Mouse (Mus musculus): Measurements from ENCODE around the gene Cbr1.
"Not testable (repeated sequence)": the region's sequence is repeated elsewhere in the genome, so short reads cannot be mapped to it uniquely, and the experiment has no call there.

The Cbr1 gene

GRCm38 (mm10) chr16:93597551-93597950 lies 8.1 kb upstream of the Cbr1 start:
- DNase-seq (ENCODE audit: extremely low read depth, low read depth), result no peak

GRCm38 (mm10) chr16:93599461-93599860 lies 6.2 kb upstream of the Cbr1 start:
- no peak for DNase-seq (ENCODE audit: extremely low read depth, low read depth)

GRCm38 (mm10) chr16:93603439-93604212 lies 2.0 kb upstream of the Cbr1 start, which contains the start of gene Setd4:
Setd4 (minus strand) TSS chr16:93604063.
- peak; percentile 85 for DNase-seq (ENCODE audit: extremely low read depth, low read depth)

GRCm38 (mm10) chr16:93604481-93604969 lies 1.1 kb upstream of the Cbr1 start:
- peak; percentile 43 for DNase-seq (ENCODE audit: extremely low read depth, low read depth)

- no peak for DNase-seq (ENCODE audit: extremely low read depth, low read depth)
Measured at GRCm38 (mm10) chr16:93606146-93606545, 493 bp downstream of the Cbr1 start.

- DNase-seq (ENCODE audit: extremely low read depth, low read depth), result peak; percentile 76
Measured at GRCm38 (mm10) chr16:93607669-93608101, 2.0 kb downstream of the Cbr1 start.

GRCm38 (mm10) chr16:93608731-93609130 lies 3.1 kb downstream of the Cbr1 start:
- DNase-seq (ENCODE audit: extremely low read depth, low read depth), result no peak

GRCm38 (mm10) chr16:93609796-93610195 lies 4.1 kb downstream of the Cbr1 start:
- DNase-seq (ENCODE audit: extremely low read depth, low read depth), result no peak

- DNase-seq (ENCODE audit: extremely low read depth, low read depth), result no peak
Measured at GRCm38 (mm10) chr16:93610961-93611360, 5.3 kb downstream of the Cbr1 start.

GRCm38 (mm10) chr16:93615118-93615870 lies 9.6 kb downstream of the Cbr1 start:
- no peak for DNase-seq (ENCODE audit: extremely low read depth, low read depth)

GRCm38 (mm10) chr16:93623759-93624158 lies 18.1 kb downstream of the Cbr1 start:
- not testable (repeated sequence) for DNase-seq (ENCODE audit: extremely low read depth, low read depth)

- DNase-seq (ENCODE audit: extremely low read depth, low read depth), result no peak
Measured at GRCm38 (mm10) chr16:93624671-93625070, 19.0 kb downstream of the Cbr1 start.

GRCm38 (mm10) chr16:93626745-93627144 lies 21.1 kb downstream of the Cbr1 start:
- DNase-seq (ENCODE audit: extremely low read depth, low read depth), result no peak

- DNase-seq (ENCODE audit: extremely low read depth, low read depth), result no peak
Measured at GRCm38 (mm10) chr16:93627761-93628400, 22.2 kb downstream of the Cbr1 start, which contains the start of gene Gm5678. Gm5678 (plus strand) TSS chr16:93628097.

- DNase-seq (ENCODE audit: extremely low read depth, low read depth), result no peak
Measured at GRCm38 (mm10) chr16:93644006-93644405, 38.4 kb downstream of the Cbr1 start.

- no peak for DNase-seq (ENCODE audit: extremely low read depth, low read depth)
Measured at GRCm38 (mm10) chr16:93648441-93649183, 43.0 kb downstream of the Cbr1 start.
